In the genomic region with DNA sequence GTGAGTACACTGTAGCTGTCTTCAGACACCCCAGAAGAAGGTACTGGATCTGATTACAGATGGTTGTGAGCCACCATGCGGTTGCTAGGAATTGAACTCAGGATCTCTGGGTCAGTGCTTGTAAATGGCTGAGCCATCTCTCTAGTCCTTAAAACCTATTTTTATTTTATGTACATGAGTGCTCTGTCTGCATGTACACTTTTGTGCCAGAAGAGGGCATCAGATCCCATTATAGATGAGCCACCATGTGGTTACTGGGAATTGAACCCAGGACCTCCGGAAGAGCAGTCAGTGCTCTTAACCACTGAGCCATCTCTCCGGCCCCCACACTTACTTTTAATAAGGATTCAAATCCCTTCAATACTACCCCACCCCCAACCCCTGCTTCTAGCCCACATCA, we compare ENCODE assay signal across 29 mouse cellular contexts. TPM values are rescaled to one million over a fixed set of nuclear protein-coding genes. Genes with fewer than 3 reads are reported as not detected.
DNase-seq lines count a peak whose midpoint lies in the region; ATAC-seq and TF ChIP-seq lines count a peak whose summit lies in the region.
"Had no signal": no experiment of that assay in that cellular context is flagged by ENCODE, and none has a peak within 500 bp of the region (broad histone marks: within the 10 kb centered on the region; RNA-seq: fewer than 3 reads in every experiment).

No protein-coding gene starts in this region.

- no peaks in the 10 kb centered on the region for H3K4me1 ChIP-seq in heart, adult 2 months (ENCODE audit: control insufficient read depth, insufficient read depth, low read length)
- no peaks in the 10 kb centered on the region for H3K4me1 ChIP-seq in liver, embryonic 14.5 days (replicated peaks; ENCODE audit: control insufficient read depth in 2 of 2, insufficient read depth in 2 of 2, low read length in 1 of 2)
- H3K4me1 ChIP-seq: heart, embryonic 12.5 days; hindbrain, embryonic 15.5 days; liver, embryonic 15.5 days; neural tube, embryonic 15.5 days had no signal

- no peaks in the 10 kb centered on the region; the same call in 1 of the 2 replicates for H3K36me3 ChIP-seq in heart, adult 2 months (ENCODE audit: control insufficient read depth, insufficient read depth, low read length)
- peaks cover 4% of the 10 kb centered on the region for H3K36me3 ChIP-seq in liver, embryonic 14.5 days (replicated peaks; ENCODE audit: control insufficient read depth, insufficient read depth, low read depth)

- H3K4me2 ChIP-seq in liver, embryonic 14.5 days (ENCODE audit: low read depth) = no peak overlapping the region
- H3K4me2 ChIP-seq: heart, embryonic 12.5 days; hindbrain, embryonic 15.5 days; liver, embryonic 15.5 days; neural tube, embryonic 15.5 days had no signal

- 0 out of 2 replicates have a peak, but pooled peaks have one; percentile 18 for TF ChIP-seq CTCF in heart, adult 2 months (IDR thresholded peaks at IDR 0.05)
- TF ChIP-seq CTCF in liver, embryonic 14.5 days (IDR thresholded peaks at IDR 0.05; ENCODE audit: low read depth) = peak; percentile 10; the same call in 1 of the 2 replicates

- intact Hi-C loops in heart, adult 2 months (cut with DNase I) = no loop called here

- DNase-seq in heart, adult 2 months = no peak
- DNase-seq in heart, adult 9 months (ENCODE audit: low spot score in 2 of 2) = no peak
- DNase-seq in liver, embryonic 14.5 days (ENCODE audit: low read depth in 3 of 3, low spot score in 3 of 3) = no peak
- DNase-seq in liver (no peak), A20 (ENCODE audit: low read depth, low spot score) (peak; percentile 25), MEL-GATA-1-ER (ENCODE audit: extremely low read depth, low read depth) (peak; percentile 11)
- no peak for DNase-seq in retina, embryonic 14.5 days (ENCODE audit: low spot score)
- DNase-seq in kidney, adult 18-20 months = no peak
- DNase-seq: adrenal gland, adult 2 months; adrenal gland, postnatal 36 days; B cell, adult 2 months; cerebellum, adult 18-20 months; cerebellum, postnatal 14 days; gastrocnemius, postnatal 10 days; kidney, adult 2 months; kidney, postnatal 14 days; left cerebral cortex, postnatal 4 days; lung, postnatal 4 days; midbrain, embryonic 14.5 days; right cerebral cortex, adult 18-20 months; spleen, adult 18-20 months; thymus, postnatal 25 days had no signal

- H3K79me2 ChIP-seq in heart, adult 2 months (replicated peaks; ENCODE audit: control insufficient read depth, insufficient read depth, low read length) = no peaks in the 10 kb centered on the region

- ATAC-seq in liver, embryonic 14.5 days (ENCODE audit: insufficient read depth) = no peak
- ATAC-seq: activated CD4-positive, CD25-positive, alpha-beta regulatory T cell, adult 4 months had no signal

- no peak overlapping the region for H3K27ac ChIP-seq in heart, adult 2 months
- no peak overlapping the region for H3K27ac ChIP-seq in liver, embryonic 14.5 days
- H3K27ac ChIP-seq: hindbrain, embryonic 15.5 days; liver, embryonic 15.5 days; neural tube, embryonic 15.5 days had no signal

- no peaks in the 10 kb centered on the region for H3K9me3 ChIP-seq in liver, embryonic 14.5 days (ENCODE audit: control insufficient read depth, low read length)
- H3K9me3 ChIP-seq: G1E; hindbrain, embryonic 15.5 days had no signal

- H3K9ac ChIP-seq in heart, adult 2 months (ENCODE audit: low read depth, low read length) = no peak overlapping the region
- H3K9ac ChIP-seq in liver, embryonic 14.5 days (replicated peaks) = no peak overlapping the region
- H3K9ac ChIP-seq: heart, embryonic 12.5 days; hindbrain, embryonic 15.5 days; liver, embryonic 15.5 days; neural tube, embryonic 15.5 days had no signal

- no peak for TF ChIP-seq POLR2A in heart, adult 2 months (IDR thresholded peaks at IDR 0.05; ENCODE audit: insufficient read depth, low read depth, low read length)

- H3K4me3 ChIP-seq in heart, adult 2 months = no peak overlapping the region
- H3K4me3 ChIP-seq in liver, embryonic 14.5 days (ENCODE audit: insufficient read depth in 1 of 2, low read depth in 2 of 2, low read length in 2 of 2) = no peak overlapping the region
- H3K4me3 ChIP-seq: erythroblast, embryonic 14.5 days; heart, embryonic 12.5 days; hindbrain, embryonic 15.5 days; liver, embryonic 15.5 days; neural tube, embryonic 15.5 days had no signal

- TF ChIP-seq EP300 in heart, adult 2 months (IDR thresholded peaks at IDR 0.05; ENCODE audit: insufficient read depth, low read depth, low read length) = no peak
- TF ChIP-seq EP300 in liver, embryonic 14.5 days (IDR thresholded peaks at IDR 0.05; ENCODE audit: low read depth) = no peak

- 94% methylated on average over 3 of the region's 3 CpGs for WGBS in heart, adult 2 months
- WGBS in liver, embryonic 14.5 days (ENCODE audit: insufficient replicate concordance) = 76% methylated on average over 3 of the region's 3 CpGs

- no peaks in the 10 kb centered on the region for H3K27me3 ChIP-seq in heart, adult 2 months (ENCODE audit: control insufficient read depth, insufficient read depth, low read length)
- H3K27me3 ChIP-seq in liver, embryonic 14.5 days (ENCODE audit: control insufficient read depth, insufficient read depth, low read length) = no peaks in the 10 kb centered on the region
- H3K27me3 ChIP-seq: heart, embryonic 12.5 days; hindbrain, embryonic 15.5 days; liver, embryonic 15.5 days; neural tube, embryonic 15.5 days had no signal

RNA-seq across cellular contexts. Expression of a gene that starts 39.2 kb away (rescaled TPM):
- total RNA-seq in heart, adult 2 months (2021) = 10 to 100 TPM; 38.0 to 40.4 TPM
- polyA plus RNA-seq in heart, adult 2 months (2012; rRNA removed) = 12.4 and 18.7 TPM in 2 replicates
- polyA plus RNA-seq in liver, embryonic 14.5 days (2012; rRNA removed) = 9.8 and 14.9 TPM in 2 replicates
- polyA plus RNA-seq in liver, embryonic 14.5 days (2014; fragmentation: Nextera tagmentation; extraction: Ambion mirVana) = 27.2 and 32.8 TPM in 2 replicates

RNA-seq across cellular contexts. Expression of a gene that starts 45.2 kb away (rescaled TPM):
- not detected for total RNA-seq in heart, adult 2 months (2021)
- 0.02 TPM in 1 of 2 replicates, not detected in the other for polyA plus RNA-seq in heart, adult 2 months (2012; rRNA removed)
- 0.02 and 0.03 TPM in 2 replicates for polyA plus RNA-seq in liver, embryonic 14.5 days (2012; rRNA removed)
- polyA plus RNA-seq in liver, embryonic 14.5 days (2014; fragmentation: Nextera tagmentation; extraction: Ambion mirVana) = not detected in 2 replicates
- polyA plus RNA-seq: erythroblast, embryonic 14.5 days; G1E had no signal

Comparison
In these comparisons a context has a peak if more than half of its experiments do, and no peak if none do; other contexts are left out.
1. DNase-seq: peak in A20 (single experiment) and MEL-GATA-1-ER (single experiment); none in heart, adult 2 months (0 of 2), heart, adult 9 months (0 of 2), liver, embryonic 14.5 days (0 of 3), liver (single experiment), retina, embryonic 14.5 days (single experiment) and kidney, adult 18-20 months (single experiment).